Mouse (Mus musculus) 3134 (cell line): ENCODE measurements around the gene Oxct2b.
"Not testable (repeated sequence)": the region's sequence is repeated elsewhere in the genome, so short reads cannot be mapped to it uniquely, and the experiment has no call there.

Experiments used
- DNase-seq: peaks from one replicate; pipeline ENCODE4 v3.0.0-alpha.2; 2011; ENCODE audit warnings: low spot score; ENCODE audit not compliant: insufficient read length; ENCODE audit errors: extremely low read depth

Oxct2b gene

GRCm38 (mm10) chr4:123116011-123116410 is at the start of gene Oxct2b:
TSS of gene Oxct2b (plus strand) at chr4:123116266.
- no peak for DNase-seq

- no peak for DNase-seq
These were observed 47.4 kb upstream of the Oxct2b start for GRCm38 (mm10) chr4:123068646-123069045.

GRCm38 (mm10) chr4:123071266-123071966 is 44.6 kb upstream of the Oxct2b start:
- DNase-seq, result no peak

GRCm38 (mm10) chr4:123076928-123077327 is 39.1 kb upstream of the Oxct2b start:
- DNase-seq, result no peak

GRCm38 (mm10) chr4:123078231-123078630 is 37.8 kb upstream of the Oxct2b start:
- DNase-seq, result no peak

GRCm38 (mm10) chr4:123080791-123081190 is 35.3 kb upstream of the Oxct2b start:
- DNase-seq, result peak; percentile 77

GRCm38 (mm10) chr4:123082283-123083163 is 33.5 kb upstream of the Oxct2b start:
- DNase-seq, result peak; percentile 26

GRCm38 (mm10) chr4:123083323-123083902 is 32.7 kb upstream of the Oxct2b start:
- DNase-seq, result no peak

- DNase-seq, result no peak
These were observed 30.8 kb upstream of the Oxct2b start for GRCm38 (mm10) chr4:123085290-123085689.

GRCm38 (mm10) chr4:123086381-123086780 is 29.7 kb upstream of the Oxct2b start:
- no peak for DNase-seq

GRCm38 (mm10) chr4:123092621-123093020 is 23.4 kb upstream of the Oxct2b start:
- no peak for DNase-seq

- DNase-seq, result no peak
These were observed 22.8 kb upstream of the Oxct2b start for GRCm38 (mm10) chr4:123093064-123093776.

GRCm38 (mm10) chr4:123093869-123094268 is 22.2 kb upstream of the Oxct2b start:
- DNase-seq, result no peak

- DNase-seq, result no peak
These were observed 11.2 kb upstream of the Oxct2b start, which contains the start of gene Bmp8b for GRCm38 (mm10) chr4:123104651-123105450. TSS of gene Bmp8b (plus strand) at chr4:123105165.

GRCm38 (mm10) chr4:123105451-123105790 is 10.6 kb upstream of the Oxct2b start:
- DNase-seq, result no peak

- DNase-seq, result not testable (repeated sequence)
These were observed 10.1 kb upstream of the Oxct2b start for GRCm38 (mm10) chr4:123105929-123106328.

- peak; percentile 27 for DNase-seq
These were observed 9.2 kb upstream of the Oxct2b start for GRCm38 (mm10) chr4:123106864-123107263.

GRCm38 (mm10) chr4:123108056-123108455 is 8.0 kb upstream of the Oxct2b start:
- DNase-seq, result no peak

GRCm38 (mm10) chr4:123110751-123111150 is 5.3 kb upstream of the Oxct2b start:
- no peak for DNase-seq
